Mouse (Mus musculus) lung, embryonic 14.5 days (tissue): ENCODE measurements at regions not wholly inside any gene's neighbourhood (a gene's known extent, or its start where the extent isn't known, plus 50 kb on each side); places are given as distances from the start of the nearest gene placed in this dataset.

Source experiments
- ATAC-seq: fragments of 200-750 bp; cut with Nextera tagmentation; 2 replicates; pipeline ENCODE4 v1.8.0; 2017; ENCODE audit warnings: mild to moderate bottlenecking, moderate TSS enrichment, moderate library complexity; ENCODE audit not compliant: insufficient read depth
- DNase-seq: peaks from one replicate; pipeline ENCODE4 v3.0.0-alpha.2; 2015
- H3K27ac ChIP-seq: fragments of 300-500 bp; sonication (generic); 2 replicates; pipeline ENCODE4 v1.5.1; 2014; ENCODE audit warnings: low read depth, mild to moderate bottlenecking, moderate library complexity
- H3K27me3 ChIP-seq: fragments of 300-500 bp; sonication (generic); 2 replicates; pipeline ENCODE4 v1.6.1; 2014; ENCODE audit warnings: low read length, control low read depth; ENCODE audit not compliant: insufficient read depth
- H3K36me3 ChIP-seq: fragments of 300-500 bp; sonication (generic); 2 replicates; pipeline ENCODE4 v1.6.1; 2014; ENCODE audit warnings: control low read depth; ENCODE audit not compliant: insufficient read depth
- H3K4me1 ChIP-seq: fragments of 300-500 bp; sonication (generic); 2 replicates; pipeline ENCODE4 v1.6.1; 2014; ENCODE audit warnings: antibody characterized with exemption, control low read depth; ENCODE audit not compliant: insufficient read depth
- H3K4me2 ChIP-seq: fragments of 300-500 bp; sonication (generic); 2 replicates; pipeline ENCODE4 v1.6.1; 2014; ENCODE audit warnings: mild to moderate bottlenecking
- H3K4me3 ChIP-seq: fragments of 300-500 bp; sonication (generic); 2 replicates; pipeline ENCODE4 v1.5.1; 2014; ENCODE audit warnings: low read depth, low read length
- H3K9ac ChIP-seq: fragments of 300-500 bp; sonication (generic); 2 replicates; pipeline ENCODE4 v1.6.1; 2014
- H3K9me3 ChIP-seq: fragments of 300-500 bp; sonication (generic); 2 replicates; pipeline ENCODE4 v1.6.1; 2016; ENCODE audit warnings: low read depth, low read length, control low read depth
- CTCF ChIP-seq: IDR thresholded peaks from 2 replicates; pipeline ENCODE4 v1.5.1; 2016; ENCODE audit warnings: antibody characterized with exemption, low read depth
- WGBS: fragments of 180-500 bp; shearing (Covaris S2); extraction: QIAGEN DNeasy Blood & Tissue Kit; methylation state at CpG from one replicate; pipeline ENCODE4 v1.1.7; 2014; 5-methylcytosine and 5-hydroxymethylcytosine counted together

GRCm38 (mm10) chr10:99825881-99826280, 66.4 kb upstream of the Csl start:
- DNase-seq: no peak
- WGBS: 79% methylated on average over 4 of the region's 4 CpGs
- no peak for TF ChIP-seq CTCF
- H3K4me2 ChIP-seq: no peak overlapping the region
- H3K27me3 ChIP-seq: no peaks in the 10 kb centered on the region
- H3K9me3 ChIP-seq: no peaks in the 10 kb centered on the region
- no peaks in the 10 kb centered on the region for H3K36me3 ChIP-seq
- no peak for ATAC-seq
- no peak overlapping the region for H3K27ac ChIP-seq
- H3K9ac ChIP-seq: no peak overlapping the region
- H3K4me1 ChIP-seq: no peaks in the 10 kb centered on the region
- H3K4me3 ChIP-seq: no peak overlapping the region

GRCm38 (mm10) chr10:99812069-99812650, 52.7 kb upstream of the Csl start:
- Histone ChIP-seq H3K9me3 (no peaks in the 10 kb centered on the region), H3K36me3 (no peaks in the 10 kb centered on the region), H3K9ac (no peak overlapping the region), H3K27ac (no peak overlapping the region), H3K4me1 (peaks cover 3% of the 10 kb centered on the region; the same call in 1 of the 2 replicates), H3K27me3 (no peaks in the 10 kb centered on the region), H3K4me2 (no peak overlapping the region), H3K4me3 (no peak overlapping the region)
- TF ChIP-seq CTCF: no peak
- 71% methylated on average over 7 of the region's 7 CpGs for WGBS
- no peak for DNase-seq
- 0 out of 2 replicates have a peak, but pooled peaks have one; percentile 14 for ATAC-seq

GRCm38 (mm10) chr10:99811430-99811829, 52.0 kb upstream of the Csl start:
- no peak overlapping the region for H3K4me2 ChIP-seq
- peak; percentile 74 for DNase-seq
- ATAC-seq: peak; percentile 70; the same call in 1 of the 2 replicates
- peaks cover 3% of the 10 kb centered on the region; the same call in 1 of the 2 replicates for H3K4me1 ChIP-seq
- no peak overlapping the region for H3K4me3 ChIP-seq
- no peaks in the 10 kb centered on the region for H3K9me3 ChIP-seq
- no peaks in the 10 kb centered on the region for H3K27me3 ChIP-seq
- no peaks in the 10 kb centered on the region for H3K36me3 ChIP-seq
- H3K9ac ChIP-seq: no peak overlapping the region
- H3K27ac ChIP-seq: no peak overlapping the region
- 50% methylated on average over 1 of the region's 1 CpGs for WGBS
- TF ChIP-seq CTCF: no peak
